Mouse (Mus musculus) erythroblast, embryonic 14.5 days (primary cell): Measurements from ENCODE around the gene Cbln4. TPM values are rescaled to one million over a fixed set of nuclear protein-coding genes. Genes with fewer than 3 reads are reported as not detected.

Experiments used
- H3K27me3 ChIP-seq: 2 replicates; pipeline ENCODE4 v1.6.1; 2012; ENCODE audit warnings: inconsistent platforms; ENCODE audit not compliant: control insufficient read depth
- H3K36me3 ChIP-seq: 2 replicates; pipeline ENCODE4 v1.6.1; 2012; ENCODE audit warnings: mild to moderate bottlenecking, inconsistent platforms; ENCODE audit not compliant: control insufficient read depth
- H3K4me1 ChIP-seq: 2 replicates; pipeline ENCODE4 v1.6.1; 2012; ENCODE audit warnings: inconsistent platforms; ENCODE audit not compliant: control insufficient read depth
- H3K4me3 ChIP-seq: replicated peaks from 2 replicates; pipeline ENCODE3; 2012; ENCODE audit warnings: moderate library complexity, mild to moderate bottlenecking, inconsistent platforms
- H3K9me3 ChIP-seq: 2 replicates; pipeline ENCODE4 v1.6.1; 2012; ENCODE audit warnings: low read length, inconsistent platforms, mixed read lengths; ENCODE audit not compliant: control insufficient read depth
- GATA1 ChIP-seq: IDR thresholded peaks from 2 replicates; pipeline ENCODE4 v1.6.1; 2012; ENCODE audit warnings: low read length, inconsistent platforms, mixed read lengths
- TAL1 ChIP-seq: IDR thresholded peaks from 3 replicates; pipeline ENCODE4 v1.6.1; 2012; ENCODE audit warnings: low read length, inconsistent platforms, mixed read lengths
- polyA plus RNA-seq: library from polyadenylated mRNA; stranded (reverse); fragments of >175 nt; gene quantifications from 2 replicates; pipeline ENCODE4 v1.2.3, GENCODE M21; 2012

Gene Cbln4
- 0.02 TPM in 1 of 2 replicates, not detected in the other for polyA plus RNA-seq

- H3K36me3 ChIP-seq, result no peaks in the 10 kb centered on the region
- peaks cover 63% of the 10 kb centered on the region for H3K9me3 ChIP-seq
- no peaks in the 10 kb centered on the region for H3K4me1 ChIP-seq
- no peak for TF ChIP-seq GATA1
- TF ChIP-seq TAL1, result no peak
- H3K4me3 ChIP-seq, result no peak within 1 kb of the TSS
- peaks cover 22% of the 10 kb centered on the region for H3K27me3 ChIP-seq
Observed at GRCm38 (mm10) chr2:172043235-172043610, at the start of gene Cbln4. TSS of gene Cbln4 (minus strand) at chr2:172043466.

- H3K9me3 ChIP-seq, result peaks cover 84% of the 10 kb centered on the region
- H3K4me3 ChIP-seq, result no peak overlapping the region
- TF ChIP-seq GATA1 (no peak), TAL1 (no peak)
- no peaks in the 10 kb centered on the region for H3K27me3 ChIP-seq
- no peaks in the 10 kb centered on the region for H3K36me3 ChIP-seq
- no peaks in the 10 kb centered on the region for H3K4me1 ChIP-seq
Observed at GRCm38 (mm10) chr2:172078596-172078995, 35.3 kb upstream of the Cbln4 start.

GRCm38 (mm10) chr2:172076295-172076694 is 33.0 kb upstream of the Cbln4 start:
- H3K36me3 ChIP-seq, result no peaks in the 10 kb centered on the region
- peaks cover 83% of the 10 kb centered on the region for H3K9me3 ChIP-seq
- no peaks in the 10 kb centered on the region for H3K27me3 ChIP-seq
- H3K4me1 ChIP-seq, result no peaks in the 10 kb centered on the region
- TF ChIP-seq TAL1 (no peak), GATA1 (no peak)
- no peak overlapping the region for H3K4me3 ChIP-seq

- no peak for TF ChIP-seq TAL1
- TF ChIP-seq GATA1, result no peak
- H3K4me3 ChIP-seq, result no peak overlapping the region
- peaks cover 82% of the 10 kb centered on the region for H3K9me3 ChIP-seq
- H3K27me3 ChIP-seq, result no peaks in the 10 kb centered on the region
- no peaks in the 10 kb centered on the region for H3K36me3 ChIP-seq
- no peaks in the 10 kb centered on the region for H3K4me1 ChIP-seq
Observed at GRCm38 (mm10) chr2:172062876-172063275, 19.6 kb upstream of the Cbln4 start.

GRCm38 (mm10) chr2:172059747-172060146 is 16.5 kb upstream of the Cbln4 start:
- Histone ChIP-seq H3K36me3 (no peaks in the 10 kb centered on the region), H3K9me3 (peaks cover 82% of the 10 kb centered on the region), H3K4me1 (no peaks in the 10 kb centered on the region), H3K4me3 (no peak overlapping the region), H3K27me3 (no peaks in the 10 kb centered on the region)
- no peak for TF ChIP-seq GATA1
- TF ChIP-seq TAL1, result no peak

GRCm38 (mm10) chr2:172058936-172059665 is 15.8 kb upstream of the Cbln4 start:
- Histone ChIP-seq H3K4me1 (no peaks in the 10 kb centered on the region), H3K36me3 (no peaks in the 10 kb centered on the region), H3K9me3 (peaks cover 81% of the 10 kb centered on the region), H3K27me3 (no peaks in the 10 kb centered on the region), H3K4me3 (no peak overlapping the region)
- no peak for TF ChIP-seq GATA1
- no peak for TF ChIP-seq TAL1

GRCm38 (mm10) chr2:172046002-172046401 is 2.7 kb upstream of the Cbln4 start:
- Histone ChIP-seq H3K4me3 (no peak overlapping the region), H3K4me1 (no peaks in the 10 kb centered on the region), H3K36me3 (no peaks in the 10 kb centered on the region), H3K27me3 (peaks cover 22% of the 10 kb centered on the region), H3K9me3 (peaks cover 68% of the 10 kb centered on the region)
- TF ChIP-seq TAL1 (no peak), GATA1 (no peak)

GRCm38 (mm10) chr2:172042607-172043234 is 545 bp downstream of the Cbln4 start:
- Histone ChIP-seq H3K4me3 (no peak overlapping the region), H3K9me3 (peaks cover 62% of the 10 kb centered on the region), H3K4me1 (no peaks in the 10 kb centered on the region), H3K36me3 (no peaks in the 10 kb centered on the region), H3K27me3 (peaks cover 22% of the 10 kb centered on the region)
- TF ChIP-seq GATA1 (no peak), TAL1 (no peak)

GRCm38 (mm10) chr2:172042125-172042524 is 1.1 kb downstream of the Cbln4 start:
- TF ChIP-seq TAL1, result no peak
- no peak for TF ChIP-seq GATA1
- peaks cover 57% of the 10 kb centered on the region for H3K9me3 ChIP-seq
- H3K27me3 ChIP-seq, result peaks cover 22% of the 10 kb centered on the region
- no peak overlapping the region for H3K4me3 ChIP-seq
- H3K36me3 ChIP-seq, result no peaks in the 10 kb centered on the region
- H3K4me1 ChIP-seq, result no peaks in the 10 kb centered on the region
